Mouse (Mus musculus): ENCODE results near the gene Pyroxd1. TPM values are rescaled to one million over a fixed set of nuclear protein-coding genes. Genes with fewer than 3 reads are reported as not detected.

Pyroxd1 gene
- polyA plus RNA-seq, 1 experiment from 2014 or later, result 21.5 TPM

- no peak for ATAC-seq (ENCODE audit: low read depth)
- H3K9me3 ChIP-seq, result no peaks in the 10 kb centered on the region
- no peak overlapping the region for H3K27ac ChIP-seq (replicated peaks)
- H3K4me2 ChIP-seq, result no peak overlapping the region
- 94% methylated on average over 6 of the region's 6 CpGs for WGBS
- H3K4me3 ChIP-seq, result no peak overlapping the region
- H3K27me3 ChIP-seq, result no peaks in the 10 kb centered on the region
- H3K4me1 ChIP-seq (replicated peaks), result no peaks in the 10 kb centered on the region
- H3K9ac ChIP-seq, result no peak overlapping the region
- H3K36me3 ChIP-seq, result peaks cover 19% of the 10 kb centered on the region
Observed at GRCm38 (mm10) chr6:142379961-142380360, 34.5 kb downstream of the Pyroxd1 start.

GRCm38 (mm10) chr6:142381615-142382014 is 36.2 kb downstream of the Pyroxd1 start:
- no peak for ATAC-seq (ENCODE audit: low read depth)
- no peak overlapping the region for H3K4me2 ChIP-seq
- WGBS, result 94% methylated on average over 7 of the region's 7 CpGs
- H3K4me1 ChIP-seq (replicated peaks), result peaks cover 6% of the 10 kb centered on the region
- H3K9me3 ChIP-seq, result no peaks in the 10 kb centered on the region
- no peak overlapping the region for H3K9ac ChIP-seq
- no peak overlapping the region for H3K27ac ChIP-seq (replicated peaks)
- H3K36me3 ChIP-seq, result peaks cover 3% of the 10 kb centered on the region; the same call in 1 of the 2 replicates
- H3K27me3 ChIP-seq, result no peaks in the 10 kb centered on the region
- no peak overlapping the region for H3K4me3 ChIP-seq

DNA sequence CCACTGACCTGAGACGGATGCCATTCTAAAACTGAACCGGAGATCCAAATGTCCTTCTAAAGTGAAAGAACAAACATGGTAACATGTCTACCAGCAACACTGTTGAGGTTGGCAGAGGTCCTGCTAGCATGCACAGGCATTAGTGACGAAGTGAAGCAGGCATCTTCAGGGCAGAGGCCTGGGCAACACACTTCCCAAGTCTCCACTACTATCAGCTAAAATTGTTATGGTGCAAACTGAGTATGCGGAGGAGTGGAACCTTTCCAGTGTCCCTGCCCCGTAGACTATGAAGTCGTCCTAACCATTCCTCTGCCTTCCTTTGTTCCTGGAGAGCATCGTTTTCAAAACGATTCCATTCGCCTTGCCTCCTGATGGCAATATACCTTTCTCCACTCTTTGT is 39.1 kb downstream of the Pyroxd1 start:
- no peak for ATAC-seq (ENCODE audit: low read depth)
- Histone ChIP-seq H3K27me3 (no peaks in the 10 kb centered on the region), H3K4me2 (no peak overlapping the region), H3K9me3 (no peaks in the 10 kb centered on the region), H3K36me3 (no peaks in the 10 kb centered on the region), H3K4me1 (replicated peaks) (peaks cover 24% of the 10 kb centered on the region), H3K27ac (replicated peaks) (no peak overlapping the region), H3K4me3 (no peak overlapping the region), H3K9ac (no peak overlapping the region)
- WGBS, result 94% methylated on average over 9 of the region's 9 CpGs

DNA sequence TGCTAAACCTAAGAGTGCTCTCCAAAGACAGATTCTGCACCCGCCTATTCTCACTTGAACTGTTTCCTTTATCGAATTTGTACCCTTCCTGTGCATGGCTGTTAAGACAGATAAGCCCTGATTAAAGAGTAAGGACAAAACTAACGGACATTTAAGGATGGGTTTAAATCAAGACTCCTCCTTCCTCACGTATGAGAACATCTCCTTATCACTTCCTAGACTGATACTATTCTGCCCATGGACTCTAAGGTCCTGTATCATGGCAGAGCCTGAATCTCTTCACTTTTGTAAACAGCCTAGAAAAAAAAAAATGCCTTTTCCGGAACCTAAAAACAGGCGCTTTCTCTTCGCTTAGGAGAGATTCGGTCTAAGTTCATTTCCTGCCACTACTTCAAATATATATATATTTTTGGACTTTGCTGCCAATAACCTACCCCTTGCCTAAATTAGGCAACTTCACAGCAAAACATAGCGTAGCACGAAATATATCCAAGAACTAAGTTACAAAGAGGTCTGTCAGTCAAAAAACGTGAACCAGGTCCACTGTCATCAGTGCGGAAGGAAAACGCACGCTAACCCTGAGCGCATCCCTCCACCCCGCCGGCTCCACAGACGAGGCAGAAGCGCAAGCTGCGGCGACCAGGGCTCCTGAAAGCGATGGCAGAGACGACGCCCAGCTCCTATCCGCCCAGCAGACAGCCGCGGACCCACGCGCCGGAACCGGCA is 41.0 kb downstream of the Pyroxd1 start:
- H3K27ac ChIP-seq (replicated peaks), result no peak overlapping the region
- peak overlapping the region; percentile 99 for H3K4me3 ChIP-seq
- H3K4me2 ChIP-seq, result peak overlapping the region; percentile 79
- no peaks in the 10 kb centered on the region for H3K36me3 ChIP-seq
- peak overlapping the region; percentile 92 for H3K9ac ChIP-seq
- H3K4me1 ChIP-seq (replicated peaks), result peaks cover 24% of the 10 kb centered on the region
- WGBS, result 6% methylated on average over 31 of the region's 31 CpGs
- ATAC-seq (ENCODE audit: low read depth), result peak; percentile 86
- no peaks in the 10 kb centered on the region for H3K27me3 ChIP-seq
- no peaks in the 10 kb centered on the region for H3K9me3 ChIP-seq

DNA sequence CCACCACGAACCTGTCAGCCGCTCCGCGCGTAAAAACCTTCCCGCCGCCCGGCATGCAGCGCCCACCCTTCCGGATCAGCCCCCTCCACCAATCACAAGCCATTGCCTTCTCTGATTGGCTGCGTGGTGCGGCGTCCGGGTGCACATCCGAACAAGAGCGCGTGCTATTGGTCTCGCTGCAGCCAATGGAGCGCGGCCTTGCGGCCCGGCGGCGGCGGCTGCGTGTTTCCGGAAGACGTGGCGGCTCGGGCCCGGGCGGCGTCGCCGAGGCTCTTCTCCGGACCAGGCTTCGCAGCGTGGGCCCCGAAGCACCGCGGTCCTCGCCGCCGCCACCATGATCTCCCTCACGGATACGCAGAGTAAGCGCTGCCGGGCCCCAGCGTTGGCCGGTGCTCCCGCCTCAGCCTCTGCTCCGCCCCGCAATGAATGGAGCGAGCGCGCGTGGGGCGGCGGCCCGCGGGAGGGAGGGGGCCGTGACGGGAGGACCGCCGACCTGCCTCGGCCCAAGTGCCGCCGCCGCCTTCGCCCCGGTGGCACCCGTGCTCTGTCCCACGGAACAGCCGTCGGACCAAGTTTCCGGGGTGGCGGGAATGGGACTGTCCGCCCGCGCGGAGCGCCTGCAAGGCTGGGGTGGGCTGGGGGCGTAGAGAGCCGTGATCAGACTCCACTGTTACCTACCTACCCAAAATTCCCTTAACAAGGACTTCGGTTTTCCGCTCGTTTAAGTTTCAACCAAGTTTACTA is 41.7 kb downstream of the Pyroxd1 start, which contains the start of the genes Recql and Golt1b:
Gene Recql, minus strand, starts transcription at position 77 of the 744 bp plus-strand sequence.
Gene Golt1b, plus strand, starts transcription at position 211 of the 744 bp plus-strand sequence.
- Histone ChIP-seq H3K27me3 (no peaks in the 10 kb centered on the region), H3K9me3 (no peaks in the 10 kb centered on the region), H3K9ac (peak within 1 kb of the TSS; percentile 92), H3K4me1 (replicated peaks) (peaks cover 24% of the 10 kb centered on the region), H3K27ac (replicated peaks) (no peak within 1 kb of the TSS; the same call in 1 of the 2 replicates), H3K36me3 (no peaks in the 10 kb centered on the region), H3K4me2 (peak within 1 kb of the TSS; percentile 81), H3K4me3 (peak within 1 kb of the TSS; percentile 99)
- under 1% methylated on average over 71 of the region's 87 CpGs for WGBS
- ATAC-seq (ENCODE audit: low read depth), result peak; percentile 100

GRCm38 (mm10) chr6:142387755-142388271 is 42.4 kb downstream of the Pyroxd1 start:
- Histone ChIP-seq H3K9ac (peak overlapping the region; percentile 92), H3K4me3 (peak overlapping the region; percentile 99), H3K27me3 (no peaks in the 10 kb centered on the region), H3K9me3 (no peaks in the 10 kb centered on the region), H3K27ac (replicated peaks) (no peak overlapping the region), H3K4me2 (peak overlapping the region; percentile 81), H3K36me3 (no peaks in the 10 kb centered on the region; the same call in 1 of the 2 replicates), H3K4me1 (replicated peaks) (peaks cover 24% of the 10 kb centered on the region)
- ATAC-seq (ENCODE audit: low read depth), result no peak
- 28% methylated on average over 8 of the region's 8 CpGs for WGBS

GRCm38 (mm10) chr6:142389101-142389500 is 43.6 kb downstream of the Pyroxd1 start:
- Histone ChIP-seq H3K4me3 (no peak overlapping the region), H3K36me3 (peaks cover 12% of the 10 kb centered on the region), H3K4me1 (replicated peaks) (peaks cover 24% of the 10 kb centered on the region), H3K27ac (replicated peaks) (no peak overlapping the region), H3K9ac (no peak overlapping the region), H3K27me3 (no peaks in the 10 kb centered on the region), H3K9me3 (no peaks in the 10 kb centered on the region), H3K4me2 (no peak overlapping the region)
- WGBS, result 96% methylated on average over 2 of the region's 2 CpGs
- ATAC-seq (ENCODE audit: low read depth), result no peak

GRCm38 (mm10) chr6:142392312-142392711 is 46.9 kb downstream of the Pyroxd1 start:
- Histone ChIP-seq H3K9me3 (no peaks in the 10 kb centered on the region), H3K4me1 (replicated peaks) (peaks cover 18% of the 10 kb centered on the region), H3K4me2 (no peak overlapping the region), H3K36me3 (peaks cover 37% of the 10 kb centered on the region), H3K9ac (no peak overlapping the region), H3K4me3 (no peak overlapping the region), H3K27me3 (no peaks in the 10 kb centered on the region), H3K27ac (replicated peaks) (no peak overlapping the region)
- 92% methylated on average over 5 of the region's 5 CpGs for WGBS
- ATAC-seq (ENCODE audit: low read depth), result no peak

DNA sequence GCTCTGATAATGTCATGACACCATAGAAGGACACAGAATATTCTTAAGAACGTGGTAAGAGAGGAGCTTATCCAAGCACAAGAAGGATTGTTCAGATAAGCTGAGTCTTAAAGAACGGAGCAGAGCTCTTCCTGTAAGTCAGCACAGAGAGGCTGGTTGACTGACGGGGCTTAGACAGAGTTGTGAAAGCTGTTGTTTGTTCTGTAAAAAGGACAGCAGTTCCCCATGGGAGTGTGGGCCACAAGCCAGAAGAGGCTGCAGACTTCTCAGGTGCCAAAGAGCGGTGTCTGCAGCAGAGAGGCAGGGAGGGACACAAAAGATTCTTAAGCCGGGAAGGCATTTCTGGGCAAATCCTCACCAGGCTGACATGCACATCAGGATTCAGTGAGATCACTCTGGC is 49.2 kb downstream of the Pyroxd1 start:
- no peaks in the 10 kb centered on the region for H3K9me3 ChIP-seq
- no peak overlapping the region for H3K4me2 ChIP-seq
- no peak overlapping the region for H3K4me3 ChIP-seq
- no peaks in the 10 kb centered on the region for H3K27me3 ChIP-seq
- no peak overlapping the region for H3K9ac ChIP-seq
- WGBS, result 92% methylated on average over 5 of the region's 5 CpGs
- no peaks in the 10 kb centered on the region for H3K4me1 ChIP-seq (replicated peaks)
- H3K27ac ChIP-seq (replicated peaks), result no peak overlapping the region
- no peak for ATAC-seq (ENCODE audit: low read depth)
- peaks cover 37% of the 10 kb centered on the region for H3K36me3 ChIP-seq

GRCm38 (mm10) chr6:142395756-142396155 is 50.3 kb downstream of the Pyroxd1 start:
- Histone ChIP-seq H3K9ac (no peak overlapping the region), H3K36me3 (peaks cover 45% of the 10 kb centered on the region), H3K4me2 (no peak overlapping the region), H3K27ac (replicated peaks) (no peak overlapping the region), H3K27me3 (no peaks in the 10 kb centered on the region), H3K4me1 (replicated peaks) (no peaks in the 10 kb centered on the region), H3K4me3 (no peak overlapping the region), H3K9me3 (no peaks in the 10 kb centered on the region)
- no peak for ATAC-seq (ENCODE audit: low read depth)
- WGBS, result 93% methylated on average over 6 of the region's 6 CpGs

DNA sequence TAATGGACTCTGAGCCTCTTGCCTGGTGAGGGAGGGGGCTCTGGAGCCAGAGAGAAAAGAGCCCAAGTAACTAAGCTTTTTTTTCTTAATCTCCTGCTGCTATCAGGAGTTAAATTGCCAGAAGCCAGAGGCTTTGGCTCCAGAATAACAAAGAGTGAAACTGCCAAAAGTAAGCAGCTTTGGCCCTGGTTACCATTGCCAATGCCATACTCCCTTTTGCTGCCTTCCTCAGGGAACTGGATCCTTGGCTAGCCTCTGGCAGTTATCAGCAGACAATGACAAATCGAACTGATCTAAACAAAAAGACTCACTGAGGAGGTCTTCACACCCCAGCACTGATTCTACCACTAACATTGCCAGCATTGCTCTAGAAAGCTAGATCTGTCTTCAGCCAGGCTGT is 65.7 kb downstream of the Pyroxd1 start:
- Histone ChIP-seq H3K27ac (replicated peaks) (no peak overlapping the region), H3K9me3 (no peaks in the 10 kb centered on the region), H3K4me1 (replicated peaks) (peaks cover 7% of the 10 kb centered on the region), H3K9ac (no peak overlapping the region), H3K36me3 (no peaks in the 10 kb centered on the region), H3K4me3 (no peak overlapping the region), H3K27me3 (peaks cover 45% of the 10 kb centered on the region), H3K4me2 (no peak overlapping the region)
- WGBS, result 22% methylated on average over 1 of the region's 1 CpGs
- ATAC-seq (ENCODE audit: low read depth), result no peak

Measured in neural tube, embryonic 13.5 days (tissue).